Mouse (Mus musculus) cerebellum, postnatal 25 days (tissue): ENCODE data around the gene Cramp1l.
"Not testable (repeated sequence)": the region's sequence is repeated elsewhere in the genome, so short reads cannot be mapped to it uniquely, and the experiment has no call there.

ENCODE experiments used
- DNase-seq, 2 experiments: peaks; one replicate each; pipeline ENCODE4 v3.0.0; 2021; ENCODE audit warnings: mixed read lengths in 2 of 2

Gene Cramp1l

GRCm38 (mm10) chr17:24953291-24953690, 62.3 kb downstream of the Cramp1l start:
- DNase-seq = no peak

- no peak for DNase-seq
Measured at GRCm38 (mm10) chr17:24950671-24951070, 64.9 kb downstream of the Cramp1l start.

- DNase-seq = no peak
Measured at GRCm38 (mm10) chr17:24948204-24948603, 67.4 kb downstream of the Cramp1l start.

- not testable (repeated sequence) for DNase-seq
Measured at GRCm38 (mm10) chr17:24943589-24943988, 72.0 kb downstream of the Cramp1l start.

- DNase-seq = peak; percentile 11 to 18
Measured at GRCm38 (mm10) chr17:24943036-24943435, 72.6 kb downstream of the Cramp1l start.

- DNase-seq = peak; percentile 50 to 71
Measured at GRCm38 (mm10) chr17:24942453-24942852, 73.1 kb downstream of the Cramp1l start.

GRCm38 (mm10) chr17:24937266-24937665, 78.3 kb downstream of the Cramp1l start:
- no peak for DNase-seq

- DNase-seq = peak; percentile 96 to 98
Measured at GRCm38 (mm10) chr17:24936259-24937237, 79.0 kb downstream of the Cramp1l start, which contains the start of gene Mapk8ip3. Mapk8ip3 (minus strand) TSS chr17:24936977.

GRCm38 (mm10) chr17:24935666-24936065, 79.9 kb downstream of the Cramp1l start:
- no peak for DNase-seq

GRCm38 (mm10) chr17:24934926-24935325, 80.7 kb downstream of the Cramp1l start:
- DNase-seq = no peak

GRCm38 (mm10) chr17:24933163-24933562, 82.4 kb downstream of the Cramp1l start:
- DNase-seq = no peak

- DNase-seq = no peak
Measured at GRCm38 (mm10) chr17:24932431-24932830, 83.2 kb downstream of the Cramp1l start.

GRCm38 (mm10) chr17:24929506-24929905, 86.1 kb downstream of the Cramp1l start:
- no peak for DNase-seq

GRCm38 (mm10) chr17:24923246-24923645, 92.3 kb downstream of the Cramp1l start:
- no peak for DNase-seq

GRCm38 (mm10) chr17:24913984-24914383, 101.6 kb downstream of the Cramp1l start:
- DNase-seq = no peak
